Mouse (Mus musculus) ES-E14 (cell line): ENCODE results near the gene Golph3.

Experiments used
- CHD2 ChIP-seq: IDR thresholded peaks from 2 replicates; pipeline ENCODE4 v1.6.1; 2014; ENCODE audit warnings: mild to moderate bottlenecking, low read depth, low read length, inconsistent platforms
- MAFK ChIP-seq: IDR thresholded peaks from 2 replicates; pipeline ENCODE4 v1.6.1; 2014; ENCODE audit warnings: mild to moderate bottlenecking, low read depth, low read length, inconsistent platforms; ENCODE audit not compliant: insufficient read depth
- ZC3H11A ChIP-seq: IDR thresholded peaks from 2 replicates; pipeline ENCODE4 v1.6.1; 2012; ENCODE audit warnings: low read depth, mild to moderate bottlenecking, inconsistent platforms, low read length, borderline replicate concordance

GRCm38 (mm10) chr15:12285535-12285809 is 35.8 kb upstream of the Golph3 start:
- TF ChIP-seq MAFK (no peak), CHD2 (no peak), ZC3H11A (no peak)
